Mouse (Mus musculus): ENCODE measurements around the gene Prkce.

GRCm38 (mm10) chr17:86208821-86209186, 41.2 kb downstream of the Prkce start:
- TF ChIP-seq CTCF (IDR thresholded peaks at IDR 0.05; ENCODE audit: control insufficient read depth, insufficient read depth, low read length) (no peak), POLR2A (IDR thresholded peaks at IDR 0.05; ENCODE audit: borderline replicate concordance, control insufficient read depth, low read depth, low read length) (no peak)

All from bone marrow, adult 2 months (tissue).